Mouse (Mus musculus): ENCODE data around the gene Crygb.
"Not testable (repeated sequence)": the region's sequence is repeated elsewhere in the genome, so short reads cannot be mapped to it uniquely, and the experiment has no call there.

Gene Crygb

DNA sequence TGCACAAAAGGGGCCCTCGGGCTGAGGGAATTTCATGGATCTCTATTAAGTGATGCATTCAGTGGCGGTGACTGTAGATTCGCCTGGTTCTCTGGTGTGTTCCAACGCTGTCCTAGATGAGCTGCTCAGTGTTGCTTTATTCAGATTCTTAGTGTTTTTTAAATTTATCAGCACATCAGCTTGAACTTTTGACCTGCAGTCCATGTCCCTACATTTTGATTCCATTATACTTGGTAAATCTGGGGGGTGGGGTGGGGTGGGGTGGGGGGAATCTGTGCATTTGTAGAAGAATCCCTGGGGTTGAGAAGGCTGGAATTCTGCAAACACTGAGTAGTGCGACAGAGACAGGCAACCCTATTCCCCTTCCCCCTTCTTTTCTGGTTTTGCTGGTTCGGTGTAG, 8.5 kb downstream of the Crygb start, which contains the start of gene Crygc:
Gene Crygc, minus strand, starts transcription at position 101 of the 400 bp plus-strand sequence.
- DNase-seq (ENCODE audit: low spot score in 2 of 2): no peak

DNA sequence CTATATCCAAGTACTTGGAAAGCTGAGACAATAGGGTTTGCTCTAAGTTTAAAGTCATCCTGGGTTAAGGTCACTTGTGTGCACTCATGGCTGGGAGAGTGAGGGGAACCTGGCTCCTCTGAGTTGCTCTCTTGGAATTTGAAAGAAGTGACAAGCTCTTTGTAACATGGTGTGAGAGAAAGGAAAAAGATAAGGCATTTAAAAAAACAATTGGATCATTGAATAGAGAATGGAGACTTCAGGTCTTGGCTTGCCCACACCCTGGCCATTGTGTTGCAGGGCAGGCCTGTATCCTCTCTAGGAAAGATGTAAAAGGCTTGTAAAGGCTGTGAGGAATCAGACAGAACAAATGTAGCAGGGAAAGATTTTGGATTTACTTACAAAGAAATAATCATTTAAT, 14.2 kb downstream of the Crygb start:
- DNase-seq (ENCODE audit: low spot score in 2 of 2): no peak

DNA sequence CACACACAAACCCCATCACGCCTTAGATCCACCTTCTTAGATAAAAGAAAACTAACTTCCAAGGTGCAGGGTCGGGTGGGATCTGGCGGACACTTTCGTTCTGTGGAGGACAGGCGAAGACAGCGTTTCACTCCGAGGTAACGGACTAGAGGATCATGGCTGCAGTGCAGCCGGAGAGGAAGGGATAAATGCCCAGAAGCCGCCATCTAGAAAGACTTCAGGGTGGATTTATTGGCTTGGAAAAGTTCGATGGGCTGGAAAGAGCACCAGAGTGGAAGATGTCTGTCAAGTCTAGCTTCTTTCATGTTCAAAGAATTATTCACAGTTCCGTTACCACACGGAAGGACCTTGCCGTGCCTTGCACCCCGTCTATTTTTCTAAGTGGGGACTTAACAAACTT, 17.9 kb downstream of the Crygb start:
- DNase-seq (ENCODE audit: low spot score in 2 of 2): no peak

DNA sequence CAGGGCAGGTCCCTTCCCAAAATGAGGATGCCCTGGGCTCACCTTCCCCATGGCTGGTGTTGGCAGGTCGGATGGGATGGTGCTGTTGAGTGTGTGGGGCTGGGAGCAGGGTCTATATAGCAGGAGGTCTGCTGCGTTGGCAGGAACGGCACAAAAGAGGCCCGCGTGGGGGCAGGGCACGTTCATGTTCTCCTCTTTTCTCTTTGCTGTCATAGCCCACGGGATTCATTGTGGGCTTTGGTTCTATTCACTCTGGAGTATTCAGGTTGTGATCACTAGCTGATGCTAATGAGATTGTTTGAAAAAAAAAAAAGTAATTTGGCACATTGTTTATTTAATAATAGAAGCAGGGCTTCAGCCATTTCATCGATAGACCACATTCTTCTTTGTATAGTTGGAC, 18.7 kb downstream of the Crygb start, which contains the start of gene Crygd:
Gene Crygd, minus strand, starts transcription at position 101 of the 400 bp plus-strand sequence.
- DNase-seq (ENCODE audit: low spot score in 2 of 2): no peak

DNA sequence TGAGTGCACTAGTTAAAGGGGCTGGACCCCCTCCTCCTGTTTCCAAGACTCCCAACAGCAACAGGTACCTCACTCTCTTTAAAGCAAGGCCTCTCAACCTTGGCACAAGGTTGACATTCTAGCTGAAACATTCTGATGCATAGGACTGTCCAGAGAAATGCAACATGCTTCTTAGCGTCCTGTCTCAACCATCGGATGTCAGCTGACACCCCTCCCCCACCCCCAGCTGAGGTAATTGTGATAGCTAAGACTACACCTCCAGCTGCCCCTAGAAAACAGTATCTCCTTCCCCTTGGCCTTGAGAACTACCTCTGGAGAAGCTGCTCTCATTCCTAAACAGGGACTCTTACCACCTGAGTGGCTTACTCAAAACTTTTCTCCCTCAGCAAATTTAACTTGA, 29.9 kb downstream of the Crygb start:
- DNase-seq (ENCODE audit: low spot score in 2 of 2): no peak

DNA sequence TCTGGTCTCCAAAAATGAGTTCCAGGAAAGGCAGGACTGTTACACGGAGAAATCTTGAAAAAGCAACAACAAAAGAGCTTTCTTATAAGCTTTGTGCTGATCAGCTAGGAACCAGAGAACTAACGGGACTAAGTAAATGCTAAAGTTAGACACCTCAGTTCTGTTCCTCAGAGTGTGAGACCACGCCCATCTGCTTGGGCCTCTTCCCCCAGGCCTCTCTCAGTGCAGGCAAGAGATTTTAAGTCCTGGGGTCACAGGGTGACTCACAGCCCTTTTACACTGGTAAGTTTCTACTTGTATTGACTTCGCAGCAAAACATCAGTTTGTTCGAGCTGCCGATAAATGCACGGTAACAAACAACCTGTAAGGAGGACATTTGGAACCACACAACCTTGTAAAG, 30.4 kb downstream of the Crygb start:
- DNase-seq (ENCODE audit: low spot score in 2 of 2): no peak

DNA sequence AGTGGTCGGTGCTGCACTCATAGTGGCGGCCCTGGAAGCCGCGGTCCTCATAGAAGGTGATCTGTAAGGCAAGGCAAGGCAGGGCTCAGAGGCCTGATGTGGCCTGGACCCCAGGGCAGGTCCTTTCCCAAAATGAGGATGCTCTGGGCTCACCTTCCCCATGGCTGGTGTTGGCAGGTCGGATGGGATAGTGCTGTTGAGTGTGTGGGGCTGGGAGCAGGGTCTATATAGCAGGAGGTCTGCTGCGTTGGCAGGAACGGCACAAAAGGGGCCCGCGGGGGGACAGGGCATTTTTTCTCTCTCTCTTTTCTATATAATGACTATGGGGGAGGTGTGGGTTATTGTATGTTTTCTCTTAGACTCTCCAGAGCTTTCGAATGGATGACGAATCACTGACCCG, 31.1 kb downstream of the Crygb start, which contains the start of gene Cryge:
Gene Cryge, minus strand, starts transcription at position 198 of the 400 bp plus-strand sequence.
- DNase-seq (ENCODE audit: low spot score in 2 of 2): not testable (repeated sequence)

DNA sequence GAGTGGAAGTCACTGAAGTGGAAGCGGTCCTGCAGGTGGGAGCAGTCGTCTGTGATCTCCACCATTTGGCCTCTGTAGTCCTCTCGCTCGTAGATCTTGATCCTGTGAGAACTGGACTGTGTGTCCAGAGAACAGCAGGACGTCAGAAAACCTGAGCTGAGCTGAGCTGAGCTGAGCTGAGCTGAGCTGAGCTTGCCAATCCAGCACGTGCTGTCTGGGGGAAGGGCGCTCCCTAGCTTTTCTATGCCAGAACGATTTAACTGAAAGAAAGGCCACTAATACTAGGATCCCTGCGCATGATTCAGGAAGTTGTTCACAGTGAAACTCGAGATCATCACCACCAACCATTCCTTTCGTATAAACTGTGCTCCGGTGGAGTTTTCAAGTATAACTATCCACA, 33.3 kb downstream of the Crygb start:
- peak; percentile 9 to 32 for DNase-seq (ENCODE audit: low spot score in 2 of 2)

DNA sequence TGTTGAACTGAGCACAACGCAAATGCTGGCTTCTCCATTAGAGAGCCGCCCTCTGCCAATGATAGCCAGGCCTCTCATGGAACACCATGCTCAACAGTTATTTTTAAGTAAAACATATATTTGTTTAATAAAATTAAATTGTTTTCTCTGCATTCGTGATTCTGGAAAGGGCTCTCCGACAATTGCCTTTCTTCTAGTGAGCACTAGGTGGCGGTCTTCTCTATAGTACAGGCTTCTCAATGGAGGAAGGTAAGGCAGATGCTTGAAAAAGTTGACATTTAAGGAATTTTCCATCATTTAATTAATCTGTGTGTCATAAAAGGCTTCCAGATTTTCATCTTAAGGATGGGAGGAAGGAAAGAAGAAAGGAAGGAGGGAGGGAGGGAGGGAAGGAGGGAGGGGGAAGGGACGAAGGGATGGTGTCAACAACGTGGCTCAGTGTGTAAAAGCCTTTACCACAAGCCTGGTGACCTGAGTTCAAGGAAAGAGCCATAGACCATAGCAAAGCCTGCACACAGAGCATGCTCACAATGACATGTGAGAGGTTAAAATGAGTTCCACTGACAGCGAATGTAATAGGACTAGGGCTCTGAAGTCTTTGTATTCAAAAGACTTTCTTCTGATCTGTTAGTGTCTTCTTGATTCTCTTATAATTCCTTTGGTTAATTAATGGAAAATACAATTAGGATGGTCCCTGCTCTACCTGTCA, 35.5 kb downstream of the Crygb start:
- DNase-seq (ENCODE audit: low spot score in 2 of 2): no peak

DNA sequence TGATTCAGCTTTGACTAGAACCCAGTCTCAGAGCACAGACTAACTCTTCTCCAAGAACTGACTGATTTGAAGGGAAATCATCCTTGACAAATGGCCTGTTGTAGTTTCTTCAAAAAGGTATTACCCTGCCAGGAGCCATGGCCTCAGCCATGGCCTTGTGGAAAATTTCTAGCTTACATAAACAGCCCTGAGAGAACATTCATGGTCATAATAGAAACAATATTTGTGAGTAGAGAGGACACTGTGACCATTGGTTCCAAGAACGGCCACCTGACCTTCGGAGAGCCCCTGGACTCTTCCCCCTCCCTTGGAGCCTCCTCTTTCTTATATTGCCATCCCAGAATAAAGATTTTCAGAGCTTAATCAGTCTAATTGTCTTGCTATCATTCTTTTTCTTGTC, 38.7 kb downstream of the Crygb start:
- DNase-seq (ENCODE audit: low spot score in 2 of 2): no peak

DNA sequence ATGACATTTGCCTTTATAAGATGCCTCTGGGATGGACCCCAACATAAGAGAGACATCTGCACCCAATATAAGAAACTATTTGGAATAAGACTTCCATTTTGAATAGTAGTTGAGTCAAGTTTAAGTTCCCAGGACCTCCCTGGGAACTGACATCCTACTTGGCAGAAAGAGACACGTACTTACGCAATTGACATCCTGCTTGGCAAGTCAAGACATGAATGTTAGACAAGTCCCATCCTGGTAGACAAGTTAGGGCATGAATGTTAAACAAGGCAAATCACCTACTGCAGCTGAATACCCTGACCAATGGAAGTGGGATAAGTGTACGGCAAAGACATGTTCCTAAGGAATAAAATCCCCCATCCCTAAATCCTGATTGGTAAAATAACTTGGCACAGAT, 40.3 kb downstream of the Crygb start:
- no peak for DNase-seq (ENCODE audit: low spot score in 2 of 2)

DNA sequence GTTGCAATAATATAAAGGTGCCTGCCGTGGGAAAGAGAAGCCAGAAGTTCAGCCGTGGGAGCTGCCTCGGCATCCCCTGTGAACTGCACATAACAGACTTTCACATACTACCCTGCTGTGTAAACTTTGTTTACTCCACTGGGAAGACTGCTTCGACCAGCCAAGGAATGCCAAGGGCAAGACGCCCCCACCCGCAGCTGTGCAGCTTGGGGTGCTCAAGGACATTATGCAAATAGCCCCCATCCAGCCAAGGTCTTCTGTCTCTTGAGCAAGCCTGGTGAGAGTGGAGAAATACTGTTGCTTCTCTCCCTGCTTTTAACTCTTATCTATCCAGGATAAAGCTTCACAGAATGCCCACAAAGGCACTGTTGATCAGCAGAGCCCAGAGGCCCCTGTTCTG, 41.3 kb downstream of the Crygb start:
- no peak for DNase-seq (ENCODE audit: low spot score in 2 of 2)

DNA sequence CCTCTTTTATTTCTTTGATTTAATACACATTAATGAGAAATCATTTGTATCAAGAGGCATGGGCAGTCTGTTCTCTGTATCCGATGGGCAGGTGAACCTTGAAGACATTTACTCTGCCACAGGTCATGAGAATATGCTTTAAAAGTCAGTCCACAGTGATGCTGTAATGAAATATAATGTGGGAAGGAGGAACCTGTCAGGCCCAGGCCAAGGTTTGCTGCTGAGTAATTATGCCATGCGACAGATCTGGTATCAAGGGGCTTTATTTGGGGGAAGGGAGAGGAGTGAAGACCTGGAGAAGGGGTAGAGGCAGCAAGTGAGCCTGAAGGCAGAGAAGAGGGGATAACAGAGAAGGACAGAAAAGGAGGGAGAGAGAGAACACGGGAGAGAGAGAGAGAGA, 42.4 kb downstream of the Crygb start:
- no peak for DNase-seq (ENCODE audit: low spot score in 2 of 2)

DNA sequence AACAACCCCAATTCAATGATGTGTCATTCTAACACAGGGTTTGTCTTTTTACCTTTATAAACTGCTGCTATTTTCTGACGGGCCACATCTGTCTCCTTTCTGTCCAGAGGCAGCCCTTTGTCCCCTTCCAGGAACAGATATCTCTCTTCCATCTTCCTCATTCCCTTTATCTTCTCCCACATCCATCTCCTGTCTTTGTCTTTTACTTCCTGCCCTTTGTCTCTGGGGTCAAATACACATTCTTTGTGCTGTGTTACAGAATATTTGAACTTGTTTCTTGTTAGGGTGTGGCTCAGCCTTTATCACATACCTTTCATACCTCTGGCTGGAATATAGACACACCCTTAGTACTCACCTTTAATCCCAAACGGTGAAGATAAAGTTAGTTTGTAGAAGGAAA, 44.5 kb downstream of the Crygb start:
- DNase-seq (ENCODE audit: low spot score in 2 of 2): no peak

DNA sequence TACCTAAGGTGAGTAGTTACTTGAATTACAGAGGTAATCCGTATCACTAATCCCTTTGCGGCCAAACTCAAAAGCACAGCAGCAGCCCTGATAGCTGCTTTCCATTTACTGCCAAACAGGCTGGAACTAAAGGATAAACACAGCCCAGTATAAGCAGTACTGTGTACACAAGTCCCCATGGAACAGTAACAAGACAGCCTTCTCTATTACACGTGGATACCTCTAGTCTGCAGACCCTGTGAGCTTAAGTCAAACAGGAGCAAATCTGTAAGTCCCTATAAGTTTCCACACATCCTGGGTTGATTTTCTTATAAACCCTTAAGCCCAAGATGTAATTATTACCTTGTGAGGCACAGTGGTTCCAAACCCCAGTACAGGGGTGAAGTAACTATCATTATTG, 46.6 kb downstream of the Crygb start:
- DNase-seq (ENCODE audit: low spot score in 2 of 2): no peak

DNA sequence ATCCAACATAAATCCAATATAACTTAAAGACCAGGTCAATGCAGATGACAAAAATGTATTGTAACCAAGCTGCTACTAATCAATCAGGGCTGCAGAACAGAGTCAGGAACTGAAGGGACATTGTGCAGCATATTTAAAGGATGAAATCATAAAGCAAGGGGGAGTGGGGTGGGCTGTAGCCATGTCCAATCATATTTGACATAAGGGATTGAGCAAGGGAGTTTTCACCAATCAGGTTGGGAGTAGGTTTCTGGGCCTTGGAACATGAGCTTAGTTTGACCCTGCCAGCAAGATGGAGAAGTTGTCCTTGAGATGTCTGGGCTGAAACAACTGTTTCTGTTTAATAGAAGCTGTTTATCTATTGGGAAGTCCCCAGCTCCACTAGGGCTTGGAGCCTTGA, 49.4 kb downstream of the Crygb start, which contains the start of gene Akr1cl:
Gene Akr1cl, minus strand, starts transcription at position 119 of the 400 bp plus-strand sequence.
- no peak for DNase-seq (ENCODE audit: low spot score in 2 of 2)

Measured in right cerebral cortex, postnatal 36 days (tissue).